Comparison of ENCODE assay signal across 24 mouse cellular contexts in genomic region chr2:26234771-26235170, GRCm38 (mm10). TPM values are rescaled to one million over a fixed set of nuclear protein-coding genes. Genes with fewer than 3 reads are reported as not detected.
A peak's percentile ranks its signal among the peaks of the same experiment; 100 is the strongest.
DNase-seq lines count a peak whose midpoint lies in the region; ATAC-seq lines count a peak whose summit lies in the region.
"Had no signal": no experiment of that assay in that cellular context is flagged by ENCODE, and none has a peak within 500 bp of the region (broad histone marks: within the 10 kb centered on the region; RNA-seq: fewer than 3 reads in every experiment).

No protein-coding gene starts in this region.

- no peaks in the 10 kb centered on the region for H3K27me3 ChIP-seq in forebrain, embryonic 13.5 days
- H3K27me3 ChIP-seq in forebrain, embryonic 12.5 days: no peaks in the 10 kb centered on the region
- H3K27me3 ChIP-seq in liver, embryonic 11.5 days (replicated peaks; ENCODE audit: control insufficient read depth, insufficient read depth, low read length): no peaks in the 10 kb centered on the region; the same call in 1 of the 2 replicates
- H3K27me3 ChIP-seq in limb, embryonic 10.5 days (ENCODE audit: low read depth, poor library complexity, severe bottlenecking): no peaks in the 10 kb centered on the region
- H3K27me3 ChIP-seq: neural tube, embryonic 15.5 days had no signal

- no peak overlapping the region for H3K27ac ChIP-seq in forebrain, embryonic 13.5 days
- H3K27ac ChIP-seq in forebrain, embryonic 12.5 days: no peak overlapping the region
- H3K27ac ChIP-seq in liver, embryonic 11.5 days (ENCODE audit: low read depth, low read length): no peak overlapping the region
- no peak overlapping the region for H3K27ac ChIP-seq in limb, embryonic 10.5 days
- H3K27ac ChIP-seq: forebrain, embryonic 10.5 days; gastrocnemius, adult 2 months; liver, embryonic 14.5 days; midbrain, embryonic 10.5 days; neural tube, embryonic 15.5 days had no signal

- ATAC-seq in forebrain, embryonic 13.5 days: no peak
- ATAC-seq in forebrain, embryonic 12.5 days (ENCODE audit: low FRiP score): no peak
- no peak for ATAC-seq in liver, embryonic 11.5 days (replicated peaks; ENCODE audit: low FRiP score)
- ATAC-seq: hindbrain, embryonic 16.5 days had no signal

- 91% methylated on average over 2 of the region's 2 CpGs for WGBS in forebrain, embryonic 13.5 days
- WGBS in forebrain, embryonic 12.5 days: 87% methylated on average over 2 of the region's 2 CpGs
- WGBS in liver, embryonic 11.5 days: 77% methylated on average over 2 of the region's 2 CpGs
- WGBS in limb, embryonic 10.5 days: 84% methylated on average over 2 of the region's 2 CpGs

- no peaks in the 10 kb centered on the region for H3K9me3 ChIP-seq in forebrain, embryonic 13.5 days (replicated peaks)
- H3K9me3 ChIP-seq in forebrain, embryonic 12.5 days: no peaks in the 10 kb centered on the region
- no peaks in the 10 kb centered on the region for H3K9me3 ChIP-seq in liver, embryonic 11.5 days (ENCODE audit: control insufficient read depth, low read length)
- H3K9me3 ChIP-seq in limb, embryonic 10.5 days (replicated peaks): no peaks in the 10 kb centered on the region
- H3K9me3 ChIP-seq: forebrain, embryonic 10.5 days; midbrain, embryonic 10.5 days; neural tube, embryonic 15.5 days had no signal

- no peak overlapping the region for H3K4me2 ChIP-seq in forebrain, embryonic 13.5 days
- no peak overlapping the region for H3K4me2 ChIP-seq in forebrain, embryonic 12.5 days
- H3K4me2 ChIP-seq in liver, embryonic 11.5 days: peak overlapping the region; percentile 18; the same call in 1 of the 2 replicates
- H3K4me2 ChIP-seq: neural tube, embryonic 15.5 days had no signal

- H3K9ac ChIP-seq in forebrain, embryonic 13.5 days: peak overlapping the region; percentile 16; the same call in 1 of the 2 replicates
- H3K9ac ChIP-seq in forebrain, embryonic 12.5 days: no peak overlapping the region
- no peak overlapping the region for H3K9ac ChIP-seq in liver, embryonic 11.5 days (ENCODE audit: low read depth, low read length)
- H3K9ac ChIP-seq: liver, embryonic 14.5 days; neural tube, embryonic 15.5 days had no signal

- peaks cover 22% of the 10 kb centered on the region for H3K4me1 ChIP-seq in forebrain, embryonic 13.5 days
- H3K4me1 ChIP-seq in forebrain, embryonic 12.5 days: peaks cover 12% of the 10 kb centered on the region
- H3K4me1 ChIP-seq in liver, embryonic 11.5 days (replicated peaks; ENCODE audit: control insufficient read depth, insufficient read depth, low read length): peaks cover 27% of the 10 kb centered on the region
- peaks cover 19% of the 10 kb centered on the region for H3K4me1 ChIP-seq in limb, embryonic 10.5 days

- H3K36me3 ChIP-seq in forebrain, embryonic 13.5 days (ENCODE audit: poor library complexity, severe bottlenecking): 0 out of 2 replicates have a peak, but pooled peaks cover 3% of the 10 kb centered on the region
- H3K36me3 ChIP-seq in forebrain, embryonic 12.5 days (replicated peaks): 0 out of 2 replicates have a peak, but pooled peaks cover 3% of the 10 kb centered on the region
- no peaks in the 10 kb centered on the region for H3K36me3 ChIP-seq in liver, embryonic 11.5 days (ENCODE audit: control insufficient read depth, insufficient read depth, low read length)
- H3K36me3 ChIP-seq in limb, embryonic 10.5 days: peaks cover 6% of the 10 kb centered on the region; the same call in 1 of the 2 replicates
- H3K36me3 ChIP-seq: neural tube, embryonic 15.5 days had no signal

- no peak for DNase-seq in liver, embryonic 11.5 days (ENCODE audit: low spot score)
- no peak for DNase-seq in liver
- peak; percentile 27 for DNase-seq in heart, adult 8-10 months (ENCODE audit: low spot score)
- DNase-seq in heart, postnatal 4 days: peak; percentile 32
- no peak for DNase-seq in lung, postnatal 25 days (ENCODE audit: low spot score)
- no peak for DNase-seq in limb, embryonic 10.5 days (ENCODE audit: low spot score)
- DNase-seq: adrenal gland, postnatal 25 days; cerebellum, adult 8-10 months; gastrocnemius, adult 2 months; lung, postnatal 10 days; spleen, adult 18-20 months had no signal

- no peak overlapping the region for H3K4me3 ChIP-seq in forebrain, embryonic 13.5 days
- H3K4me3 ChIP-seq in forebrain, embryonic 12.5 days (replicated peaks): no peak overlapping the region
- H3K4me3 ChIP-seq in liver, embryonic 11.5 days (ENCODE audit: low read depth, low read length): no peak overlapping the region
- H3K4me3 ChIP-seq in limb, embryonic 10.5 days: no peak overlapping the region
- H3K4me3 ChIP-seq: gastrocnemius, adult 2 months; midbrain, embryonic 10.5 days; neural tube, embryonic 15.5 days had no signal

RNA-seq across cellular contexts. Expression of gene Qsox2, which starts 2.6 kb away (rescaled TPM):
- 13.5 and 15.7 TPM in 2 replicates for polyA plus RNA-seq in forebrain, embryonic 13.5 days (2015; fragmentation: Nextera tagmentation; extraction: Ambion mirVana)
- 20.0 and 21.4 TPM in 2 replicates for polyA plus RNA-seq in forebrain, embryonic 12.5 days (2016; fragmentation: Nextera tagmentation; extraction: Ambion mirVana)
- 13.5 and 14.7 TPM in 2 replicates for polyA plus RNA-seq in liver, embryonic 11.5 days (2014; fragmentation: Nextera tagmentation; extraction: Ambion mirVana)
- total RNA-seq in heart, adult 8-10 months (2022): 10 to 100 TPM; 13.4 to 20.0 (median 15.9) TPM
- total RNA-seq in heart, postnatal 4 days (2021): 10 to 100 TPM; 11.2 to 12.1 TPM
- 14.7 and 16.1 TPM in 2 replicates for polyA plus RNA-seq in limb, embryonic 10.5 days (2016; fragmentation: Nextera tagmentation; extraction: Ambion mirVana)

RNA-seq across cellular contexts. Expression of gene Lhx3, which starts 26.7 kb away (rescaled TPM):
- 0.09 and 0.21 TPM in 2 replicates for polyA plus RNA-seq in forebrain, embryonic 13.5 days (2015; fragmentation: Nextera tagmentation; extraction: Ambion mirVana)
- polyA plus RNA-seq in forebrain, embryonic 12.5 days (2016; fragmentation: Nextera tagmentation; extraction: Ambion mirVana): 0.15 TPM in 1 of 2 replicates, not detected in the other
- 0.09 TPM in 1 of 2 replicates, not detected in the other for polyA plus RNA-seq in liver, embryonic 11.5 days (2014; fragmentation: Nextera tagmentation; extraction: Ambion mirVana)
- total RNA-seq in heart, adult 8-10 months (2022): not detected
- total RNA-seq in heart, postnatal 4 days (2021): not detected
- polyA plus RNA-seq in limb, embryonic 10.5 days (2016; fragmentation: Nextera tagmentation; extraction: Ambion mirVana): 0.18 TPM in 1 of 2 replicates, not detected in the other
- total RNA-seq: CH12.LX; gastrocnemius, adult 2 months; layer of hippocampus, postnatal 25 days had no signal
- polyA plus RNA-seq: activated CD4-positive, CD25-positive, alpha-beta regulatory T cell, adult 4 months; cortical plate, adult 2 months; heart, embryonic 14.5 days; liver, embryonic 14.5 days; stomach, embryonic 16.5 days had no signal

RNA-seq across cellular contexts. Expression of gene Ccdc187, which starts 59.6 kb away (rescaled TPM):
- 0.18 and 0.35 TPM in 2 replicates for polyA plus RNA-seq in forebrain, embryonic 13.5 days (2015; fragmentation: Nextera tagmentation; extraction: Ambion mirVana)
- 0.34 and 0.45 TPM in 2 replicates for polyA plus RNA-seq in forebrain, embryonic 12.5 days (2016; fragmentation: Nextera tagmentation; extraction: Ambion mirVana)
- polyA plus RNA-seq in liver, embryonic 11.5 days (2014; fragmentation: Nextera tagmentation; extraction: Ambion mirVana): not detected in 2 replicates
- total RNA-seq in heart, adult 8-10 months (2022): under 1 TPM; 0.08 to 0.17 (median 0.14) TPM
- under 1 TPM; 0.81 to 0.92 TPM for total RNA-seq in heart, postnatal 4 days (2021)
- polyA plus RNA-seq in limb, embryonic 10.5 days (2016; fragmentation: Nextera tagmentation; extraction: Ambion mirVana): 0.01 TPM in 1 of 2 replicates, not detected in the other
- total RNA-seq: CH12.LX; gastrocnemius, adult 2 months had no signal
- polyA plus RNA-seq: activated CD4-positive, CD25-positive, alpha-beta regulatory T cell, adult 4 months had no signal

Comparison
In these comparisons a context has a peak if more than half of its experiments do, and no peak if none do; other contexts are left out.
1. DNase-seq: peak in heart, adult 8-10 months (single experiment) and heart, postnatal 4 days (single experiment); none in liver, embryonic 11.5 days (single experiment), liver (single experiment), lung, postnatal 25 days (single experiment) and limb, embryonic 10.5 days (single experiment).